1 mouse cellular context compared by ENCODE assay signal in the genomic region with DNA sequence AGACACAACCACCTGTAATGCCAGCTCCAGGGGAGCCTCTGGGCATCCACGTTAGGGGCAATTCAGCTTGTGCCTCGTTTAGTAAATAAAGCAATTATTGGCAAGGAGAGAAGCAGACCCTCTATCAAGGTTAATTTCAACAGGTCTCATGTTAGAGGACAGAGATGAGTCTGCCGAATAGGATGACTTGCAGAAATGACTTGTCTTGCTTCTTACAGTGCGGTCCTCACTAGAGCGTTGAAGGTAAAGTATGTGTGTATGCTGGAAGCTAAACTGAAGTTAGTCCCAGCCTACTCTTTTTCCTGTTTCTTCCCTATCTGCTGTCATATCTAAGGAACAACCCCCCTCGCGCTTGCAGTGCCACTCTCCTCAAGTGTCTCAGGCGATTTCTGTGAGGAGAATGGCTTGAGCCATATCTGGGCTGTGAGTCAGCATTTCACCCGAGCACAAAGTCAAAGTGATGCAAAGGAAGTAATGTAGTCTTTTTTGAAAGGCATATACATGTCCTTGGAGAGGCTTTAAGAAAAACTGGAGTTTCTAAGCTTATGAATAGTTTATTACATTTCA.
TF ChIP-seq lines count a peak whose summit lies in the region.

No protein-coding gene starts in this region.

TF ChIP-seq in MEL, 35 proteins besides CTCF, POLR2A, EP300 and RAD21 (continued from another document):
- TF ChIP-seq MAX (IDR thresholded peaks at IDR 0.05; ENCODE audit: low read length) (no peak; the same call in 1 of the 2 replicates), MAFK (IDR thresholded peaks at IDR 0.05; ENCODE audit: borderline replicate concordance, low read depth, low read length) (peak; percentile 65; the same call in 1 of the 2 replicates), MYB (IDR thresholded peaks at IDR 0.05; ENCODE audit: low read depth, low read length) (no peak), TAL1 (IDR thresholded peaks at IDR 0.05; ENCODE audit: low read length) (no peak), TCF12 (IDR thresholded peaks at IDR 0.05; ENCODE audit: low read depth, low read length) (no peak), UBTF (IDR thresholded peaks at IDR 0.05; ENCODE audit: borderline replicate concordance, insufficient read depth, low read depth, low read length) (no peak), ZNF384 (IDR thresholded peaks at IDR 0.05; ENCODE audit: low read depth, low read length) (no peak), SIN3A (IDR thresholded peaks at IDR 0.05; ENCODE audit: low read length) (0 out of 2 replicates have a peak, but pooled peaks have one; percentile 54), USF1 (IDR thresholded peaks at IDR 0.05; ENCODE audit: low read depth, low read length) (no peak), ZMIZ1 (IDR thresholded peaks at IDR 0.05; ENCODE audit: low read depth, low read length) (no peak), GATA1 (IDR thresholded peaks at IDR 0.05; ENCODE audit: low read depth, low read length) (peak; percentile 81), POLR2AphosphoS2 (IDR thresholded peaks at IDR 0.05; ENCODE audit: low read length) (no peak), GABPA (IDR thresholded peaks at IDR 0.05; ENCODE audit: low read depth, low read length) (peak; percentile 77), ZC3H11A (IDR thresholded peaks at IDR 0.05; ENCODE audit: low read depth, low read length) (no peak), NRF1 (IDR thresholded peaks at IDR 0.05; ENCODE audit: insufficient read depth, low read depth, low read length, poor library complexity, severe bottlenecking) (no peak), JUND (IDR thresholded peaks at IDR 0.05; ENCODE audit: low read depth, low read length) (no peak), POLR2AphosphoS5 (IDR thresholded peaks at IDR 0.05; ENCODE audit: borderline replicate concordance, low read depth, low read length) (no peak), NELFE (IDR thresholded peaks at IDR 0.05; ENCODE audit: low read depth, low read length) (peak; percentile 47; the same call in 1 of the 2 replicates), BHLHE40 (IDR thresholded peaks at IDR 0.05; ENCODE audit: borderline replicate concordance, low read depth, low read length) (no peak), ETS1 (IDR thresholded peaks at IDR 0.05; ENCODE audit: low read depth, low read length) (peak; percentile 79), CHD2 (IDR thresholded peaks at IDR 0.05; ENCODE audit: low read length) (no peak), SMC3 (IDR thresholded peaks at IDR 0.05; ENCODE audit: low read depth, low read length) (no peak), MYC (IDR thresholded peaks at IDR 0.05; ENCODE audit: low read depth, low read length) (peak; percentile 47), CHD1 (IDR thresholded peaks at IDR 0.05; ENCODE audit: low read depth, low read length) (no peak)
